Mouse (Mus musculus): ENCODE data around the gene Mettl22. TPM values are rescaled to one million over a fixed set of nuclear protein-coding genes. Genes with fewer than 3 reads are reported as not detected.

The Mettl22 gene
- polyA plus RNA-seq (2012; ENCODE audit: low replicate concordance): 14.6 and 17.2 TPM in 2 replicates

GRCm38 (mm10) chr16:8470603-8471481 is at the start of gene Mettl22:
Gene Mettl22 (plus strand): TSS chr16:8470788.

GRCm38 (mm10) chr16:8424971-8425330 is 45.6 kb upstream of the Mettl22 start, which contains the start of gene Tmem114:
Gene Tmem114 (minus strand): TSS chr16:8425136.

DNA sequence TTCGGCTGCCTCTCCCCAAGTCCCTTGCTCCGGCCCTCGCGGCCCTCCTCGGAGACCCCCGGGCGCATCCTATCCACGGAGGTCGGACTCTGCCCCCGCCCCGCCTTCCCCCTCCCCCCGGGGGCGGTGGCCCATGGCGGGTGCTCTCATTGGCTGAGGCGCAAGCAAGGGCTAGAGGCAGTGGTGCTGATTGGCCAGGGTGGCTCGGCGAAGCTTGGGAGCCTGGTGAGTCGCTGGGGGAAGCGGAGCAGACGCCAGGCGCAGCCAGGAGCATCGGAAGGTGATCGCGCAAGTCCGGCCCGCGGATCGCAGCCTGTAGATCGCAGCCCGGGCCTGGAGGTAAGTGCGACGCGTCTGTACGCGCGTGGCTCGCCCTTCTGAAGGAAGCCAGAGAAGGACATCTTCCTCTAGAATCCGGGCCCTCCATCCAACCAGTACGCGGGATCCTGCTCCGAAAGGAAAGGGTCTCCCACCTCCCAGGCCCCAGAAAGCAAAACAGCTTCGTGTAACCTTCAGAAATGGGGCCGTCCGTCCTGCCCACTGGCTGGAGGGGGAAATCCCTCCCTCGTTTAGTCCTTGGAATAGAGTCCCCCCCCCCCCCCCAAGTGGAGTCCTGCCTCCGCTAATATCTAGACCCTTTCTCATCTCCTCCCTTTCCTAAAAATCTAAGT is 42.8 kb downstream of the Mettl22 start, which contains the start of gene Abat:
Gene Abat (plus strand): TSS at position 194 of the 671 bp plus-strand sequence.

Other genes with a start within 250 kb of the Mettl22 start
- 0.25 TPM in 1 of 2 replicates, not detected in the other for gene Tmem114, start 45.7 kb upstream of the Mettl22 start, polyA plus RNA-seq (2012; ENCODE audit: low replicate concordance)
- 0.29 and 3.3 TPM in 2 replicates for gene Abat, start 42.6 kb downstream of the Mettl22 start, polyA plus RNA-seq (2012; ENCODE audit: low replicate concordance)
- gene Pmm2, start 166.9 kb downstream of the Mettl22 start, polyA plus RNA-seq (2012; ENCODE audit: low replicate concordance): 12.4 and 40.8 TPM in 2 replicates
- gene Tmem186, start 166.9 kb downstream of the Mettl22 start, polyA plus RNA-seq (2012; ENCODE audit: low replicate concordance): 6.2 and 11.0 TPM in 2 replicates
- 87.4 and 144 TPM in 2 replicates for gene Carhsp1, start 201.4 kb downstream of the Mettl22 start, polyA plus RNA-seq (2012; ENCODE audit: low replicate concordance)
- not detected in 2 replicates for gene Gm5767, start 210.0 kb downstream of the Mettl22 start, polyA plus RNA-seq (2012; ENCODE audit: low replicate concordance)